Mouse (Mus musculus) heart, postnatal 0 days (tissue): Measurements from ENCODE around the gene Cep295nl.

Experiments
- CTCF ChIP-seq: IDR thresholded peaks from 2 replicates; pipeline ENCODE4 v1.5.1; 2016; ENCODE audit warnings: antibody characterized with exemption, control low read depth, low read depth
- EP300 ChIP-seq: IDR thresholded peaks from 2 replicates; pipeline ENCODE4 v1.6.1; 2016; ENCODE audit warnings: antibody characterized with exemption, low read depth

GRCm38 (mm10) chr11:118326991-118327971 is 15.0 kb downstream of the Cep295nl start:
- TF ChIP-seq CTCF (no peak), EP300 (no peak)
